Mouse (Mus musculus) CD8-positive naive resting alpha-beta T cell, adult 2 months (primary cell): ENCODE measurements around the gene Caskin2.

Experiments
- DNase-seq, 2 experiments: peaks; one replicate each; pipeline ENCODE4 v3.0.0; 2022; ENCODE audit warnings: low read depth in 2 of 2, low spot score in 2 of 2

The Caskin2 gene

GRCm38 (mm10) chr11:115807306-115807705 lies 6.1 kb downstream of the Caskin2 start:
- DNase-seq: no peak

GRCm38 (mm10) chr11:115806154-115806553 lies 7.3 kb downstream of the Caskin2 start:
- DNase-seq: no peak

- DNase-seq: no peak
These were observed 8.4 kb downstream of the Caskin2 start for GRCm38 (mm10) chr11:115805005-115805404.

GRCm38 (mm10) chr11:115803072-115803709 lies 10.2 kb downstream of the Caskin2 start:
- no peak for DNase-seq

GRCm38 (mm10) chr11:115800981-115801380 lies 12.5 kb downstream of the Caskin2 start:
- DNase-seq: no peak

- DNase-seq: no peak
These were observed 15.8 kb downstream of the Caskin2 start for GRCm38 (mm10) chr11:115797665-115798064.

- no peak for DNase-seq
These were observed 16.5 kb downstream of the Caskin2 start for GRCm38 (mm10) chr11:115796898-115797297.

- no peak for DNase-seq
These were observed 21.1 kb downstream of the Caskin2 start for GRCm38 (mm10) chr11:115792353-115792752.

GRCm38 (mm10) chr11:115791919-115792318 lies 21.5 kb downstream of the Caskin2 start:
- no peak for DNase-seq

GRCm38 (mm10) chr11:115789787-115790186 lies 23.7 kb downstream of the Caskin2 start:
- no peak for DNase-seq

GRCm38 (mm10) chr11:115786473-115786872 lies 27.0 kb downstream of the Caskin2 start:
- no peak for DNase-seq

- DNase-seq: no peak
These were observed 33.0 kb downstream of the Caskin2 start for GRCm38 (mm10) chr11:115780141-115781070.

- DNase-seq: no peak
These were observed 34.3 kb downstream of the Caskin2 start for GRCm38 (mm10) chr11:115779038-115779571.

- no peak for DNase-seq
These were observed 35.7 kb downstream of the Caskin2 start for GRCm38 (mm10) chr11:115777487-115778335.

- DNase-seq: no peak
These were observed 36.5 kb downstream of the Caskin2 start for GRCm38 (mm10) chr11:115776954-115777353.

- no peak for DNase-seq
These were observed 37.4 kb downstream of the Caskin2 start for GRCm38 (mm10) chr11:115775821-115776665.

GRCm38 (mm10) chr11:115774653-115775052 lies 38.8 kb downstream of the Caskin2 start:
- no peak for DNase-seq

- DNase-seq: no peak
These were observed 44.5 kb downstream of the Caskin2 start for GRCm38 (mm10) chr11:115768896-115769295.

GRCm38 (mm10) chr11:115766981-115767380 lies 46.5 kb downstream of the Caskin2 start:
- no peak for DNase-seq

GRCm38 (mm10) chr11:115766356-115766943 lies 47.0 kb downstream of the Caskin2 start:
- DNase-seq: no peak
